12 mouse cellular contexts compared by ENCODE assay signal in genomic region chr6:119039293-119039692, GRCm38 (mm10).
"Had no signal": no experiment of that assay in that cellular context is flagged by ENCODE, and none has a peak within 500 bp of the region (broad histone marks: within the 10 kb centered on the region; RNA-seq: fewer than 3 reads in every experiment).

No protein-coding gene starts in this region.

- H3K9ac ChIP-seq: limb, embryonic 12.5 days; liver, embryonic 13.5 days; liver, postnatal 0 days; midbrain, embryonic 15.5 days; neural tube, embryonic 12.5 days; stomach, embryonic 15.5 days had no signal

- H3K9me3 ChIP-seq: liver, embryonic 13.5 days; midbrain, embryonic 15.5 days; neural tube, embryonic 12.5 days; stomach, embryonic 15.5 days had no signal

- H3K36me3 ChIP-seq: liver, embryonic 13.5 days; midbrain, embryonic 15.5 days; neural tube, embryonic 12.5 days; stomach, embryonic 15.5 days had no signal

- ATAC-seq: liver, postnatal 0 days had no signal

- H3K27ac ChIP-seq: liver, embryonic 13.5 days; midbrain, embryonic 15.5 days; neural tube, embryonic 12.5 days; stomach, embryonic 15.5 days had no signal

- H3K4me1 ChIP-seq: liver, embryonic 13.5 days; neural tube, embryonic 12.5 days; stomach, embryonic 15.5 days had no signal

- H3K4me3 ChIP-seq: limb, embryonic 12.5 days; liver, embryonic 13.5 days; midbrain, embryonic 15.5 days; neural tube, embryonic 12.5 days; stomach, embryonic 15.5 days had no signal

- H3K4me2 ChIP-seq: limb, embryonic 12.5 days; liver, embryonic 13.5 days; midbrain, embryonic 15.5 days; neural tube, embryonic 12.5 days; stomach, embryonic 15.5 days had no signal

- H3K27me3 ChIP-seq: limb, embryonic 12.5 days; midbrain, embryonic 15.5 days; neural tube, embryonic 12.5 days; stomach, embryonic 15.5 days had no signal

- DNase-seq: kidney, adult 8-10 months; layer of hippocampus, adult 9-11 months; liver; liver, embryonic 13.5 days; liver, postnatal 0 days; lung, postnatal 14 days; thymus, adult 2 months; thymus, postnatal 25 days had no signal
